ENCODE assay signal across 8 mouse cellular contexts in the genomic region with DNA sequence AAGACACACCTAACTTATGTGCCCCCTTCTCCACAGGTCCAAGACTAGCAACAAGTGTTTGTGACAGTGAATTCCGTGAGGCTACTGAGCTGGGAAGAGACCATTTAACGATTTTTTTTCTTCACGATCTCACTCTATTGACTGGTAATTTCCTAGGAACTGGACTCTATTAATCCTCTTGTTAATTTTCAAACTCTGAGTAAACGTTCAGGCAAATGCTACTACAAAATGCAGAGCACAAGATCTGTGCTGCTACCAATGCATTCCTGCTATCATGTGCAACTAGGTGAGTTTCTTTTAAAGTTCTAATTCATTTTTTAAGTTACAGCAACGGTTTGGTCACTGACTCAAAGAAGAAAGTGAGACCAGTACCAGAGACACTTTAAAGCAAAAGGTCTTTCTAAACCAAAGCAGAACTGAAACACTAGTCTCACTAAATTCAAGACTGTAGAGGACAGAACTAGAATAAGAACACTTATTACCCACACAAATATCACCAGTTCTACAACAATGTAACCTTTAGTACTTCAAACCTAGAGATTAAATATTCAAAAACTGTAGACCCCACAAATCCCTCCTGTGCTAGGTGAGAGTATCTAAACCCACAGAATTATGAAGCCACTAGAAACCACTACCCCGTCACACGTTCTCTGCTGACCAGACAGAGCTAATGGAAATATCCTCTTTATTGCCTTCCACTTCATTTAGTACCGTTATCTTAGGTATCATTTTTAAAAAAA. TPM values are rescaled to one million over a fixed set of nuclear protein-coding genes. Genes with fewer than 3 reads are reported as not detected.
DNase-seq lines count a peak whose midpoint lies in the region; ATAC-seq lines count a peak whose summit lies in the region.

No protein-coding gene starts in this region.

- peak overlapping the region; percentile 65 for H3K4me2 ChIP-seq in hindbrain, embryonic 16.5 days (ENCODE audit: low read length)
- peak overlapping the region; percentile 72 for H3K4me2 ChIP-seq in midbrain, embryonic 15.5 days

- no peaks in the 10 kb centered on the region for H3K9me3 ChIP-seq in hindbrain, embryonic 16.5 days (ENCODE audit: control insufficient read depth, low read length)
- no peaks in the 10 kb centered on the region for H3K9me3 ChIP-seq in midbrain, embryonic 15.5 days

- no peak overlapping the region; the same call in 1 of the 2 replicates for H3K9ac ChIP-seq in hindbrain, embryonic 16.5 days (ENCODE audit: low read depth, low read length)
- H3K9ac ChIP-seq in midbrain, embryonic 15.5 days = peak overlapping the region; percentile 77

- H3K27me3 ChIP-seq in hindbrain, embryonic 16.5 days (replicated peaks; ENCODE audit: control insufficient read depth, insufficient read depth, low read length) = no peaks in the 10 kb centered on the region
- no peaks in the 10 kb centered on the region for H3K27me3 ChIP-seq in midbrain, embryonic 15.5 days (replicated peaks)

- H3K27ac ChIP-seq in brown adipose tissue, adult 24 weeks (replicated peaks; ENCODE audit: low read depth, low read length) = no peak overlapping the region
- H3K27ac ChIP-seq in hindbrain, embryonic 16.5 days (ENCODE audit: low read depth, low read length) = no peak overlapping the region
- no peak overlapping the region for H3K27ac ChIP-seq in midbrain, embryonic 15.5 days

- H3K36me3 ChIP-seq in hindbrain, embryonic 16.5 days (ENCODE audit: control insufficient read depth, insufficient read depth, low read length) = no peaks in the 10 kb centered on the region
- no peaks in the 10 kb centered on the region for H3K36me3 ChIP-seq in midbrain, embryonic 15.5 days (replicated peaks)

- H3K4me3 ChIP-seq in brown adipose tissue, adult 24 weeks (ENCODE audit: insufficient read depth, low read depth, low read length) = peak overlapping the region; percentile 23; the same call in 1 of the 2 replicates
- H3K4me3 ChIP-seq in hindbrain, embryonic 16.5 days (ENCODE audit: low read length) = peak overlapping the region; percentile 98
- peak overlapping the region; percentile 62 for H3K4me3 ChIP-seq in midbrain, embryonic 15.5 days

- ATAC-seq in hindbrain, embryonic 16.5 days = no peak
- ATAC-seq in midbrain, embryonic 15.5 days (replicated peaks) = no peak
- ATAC-seq in activated CD4-positive, CD25-positive, alpha-beta regulatory T cell, adult 4 months = no peak

- H3K4me1 ChIP-seq in brown adipose tissue, adult 24 weeks (ENCODE audit: control insufficient read depth, insufficient read depth, insufficient read length, low read length) = peaks cover 14% of the 10 kb centered on the region
- H3K4me1 ChIP-seq in hindbrain, embryonic 16.5 days (ENCODE audit: control insufficient read depth, insufficient read depth, low read depth, low read length) = peaks cover 26% of the 10 kb centered on the region
- peaks cover 33% of the 10 kb centered on the region for H3K4me1 ChIP-seq in midbrain, embryonic 15.5 days

- DNase-seq in kidney, adult 9 months = peak; percentile 27
- no peak for DNase-seq in kidney, postnatal 14 days
- DNase-seq in frontal cortex, postnatal 36 days (ENCODE audit: low spot score in 2 of 2) = no peak
- no peak for DNase-seq in left cerebral cortex, adult 8-10 months (ENCODE audit: low spot score in 2 of 2)

- 49% methylated on average over 8 of the region's 8 CpGs for WGBS in hindbrain, embryonic 16.5 days
- 53% methylated on average over 8 of the region's 8 CpGs for WGBS in midbrain, embryonic 15.5 days

RNA-seq across cellular contexts. Expression of a gene that starts 1.7 kb away (rescaled TPM):
- polyA plus RNA-seq in brown adipose tissue, adult 24 weeks (2012; ENCODE audit: insufficient read depth, insufficient read length, missing spikeins) = 29.5 and 36.8 TPM in 2 replicates
- 25.8 and 39.3 TPM in 2 replicates for polyA plus RNA-seq in hindbrain, embryonic 16.5 days (2015; fragmentation: Nextera tagmentation; extraction: Ambion mirVana)
- 37.3 and 40.2 TPM in 2 replicates for polyA plus RNA-seq in midbrain, embryonic 15.5 days (2015; fragmentation: Nextera tagmentation; extraction: Ambion mirVana)
- polyA plus RNA-seq in activated CD4-positive, CD25-positive, alpha-beta regulatory T cell, adult 4 months (2017; shearing (Covaris generic)) = 10 to 100 TPM; 23.6 to 34.3 TPM
- 10 to 100 TPM; 50.3 to 61.0 (median 54.9) TPM for total RNA-seq in left cerebral cortex, adult 8-10 months (2022)

RNA-seq across cellular contexts. Expression of a gene that starts 44.8 kb away (rescaled TPM):
- 9.7 and 25.7 TPM in 2 replicates for polyA plus RNA-seq in brown adipose tissue, adult 24 weeks (2012; ENCODE audit: insufficient read depth, insufficient read length, missing spikeins)
- 0.76 and 8.8 TPM in 2 replicates for polyA plus RNA-seq in hindbrain, embryonic 16.5 days (2015; fragmentation: Nextera tagmentation; extraction: Ambion mirVana)
- polyA plus RNA-seq in midbrain, embryonic 15.5 days (2015; fragmentation: Nextera tagmentation; extraction: Ambion mirVana) = 0.65 and 0.72 TPM in 2 replicates
- 10 to 100 TPM; 24.7 to 38.1 TPM for polyA plus RNA-seq in activated CD4-positive, CD25-positive, alpha-beta regulatory T cell, adult 4 months (2017; shearing (Covaris generic))
- total RNA-seq in left cerebral cortex, adult 8-10 months (2022) = 1 to 10 TPM; 1.2 to 5.0 (median 2.2) TPM

Comparison
In these comparisons a context has a peak if more than half of its experiments do, and no peak if none do; other contexts are left out.
1. H3K4me3 ChIP-seq: peak in every context shown above with its lines; median percentile 98 in hindbrain, embryonic 16.5 days; 62 in midbrain, embryonic 15.5 days; 23 in brown adipose tissue, adult 24 weeks.